Mouse (Mus musculus): ENCODE data around the gene Itgb6. TPM values are rescaled to one million over a fixed set of nuclear protein-coding genes. Genes with fewer than 3 reads are reported as not detected.

Itgb6 gene
- total and polyA plus RNA-seq, 3 experiments = not detected

GRCm38 (mm10) chr2:60613857-60614228, 108.6 kb downstream of the Itgb6 start:
- Histone ChIP-seq H3K4me1 (ENCODE audit: control insufficient read depth in 1 of 2, insufficient read depth in 2 of 2) (no peaks in the 10 kb centered on the region), H3K4me2 (ENCODE audit: insufficient read depth, low read depth, poor library complexity, severe bottlenecking) (no peak overlapping the region), H3K27me3 (replicated peaks) (no peaks in the 10 kb centered on the region), H3K9ac (ENCODE audit: insufficient read depth, low read depth) (no peak overlapping the region), H3K27ac (ENCODE audit: insufficient read depth, low read depth) (no peak overlapping the region), H3K4me3 (replicated peaks in 1 of 3; ENCODE audit: low read depth in 2 of 3, low read length in 2 of 3, poor library complexity in 1 of 3) (no peak overlapping the region), H3K36me3 (replicated peaks in 1 of 2; ENCODE audit: control insufficient read depth in 1 of 2, insufficient read depth in 1 of 2, low read length in 1 of 2) (no peaks in the 10 kb centered on the region), H3K79me2 (replicated peaks; ENCODE audit: control insufficient read depth, extremely low read depth, insufficient read depth, poor library complexity, severe bottlenecking) (no peaks in the 10 kb centered on the region), H3K9me3 (replicated peaks; ENCODE audit: low read length) (no peaks in the 10 kb centered on the region)
- no peak for DNase-seq (ENCODE audit: extremely low read depth)
- dilution Hi-C loops (cut with MboI; ENCODE audit: extremely low pct_ligation_motif_present, extremely low pct_unique_long_range_greater_than_20kb, low sequenced_read_pairs) = no loop called here
- in situ Hi-C loops (cut with MboI; ENCODE audit: low pct_ligation_motif_present, low pct_unique_long_range_greater_than_20kb, low sequenced_read_pairs) = no loop called here
- TF ChIP-seq HCFC1 (IDR thresholded peaks at IDR 0.05; ENCODE audit: low read depth, low read length) (no peak), ZNF384 (IDR thresholded peaks at IDR 0.05; ENCODE audit: low read depth, low read length) (no peak), NRF1 (IDR thresholded peaks at IDR 0.05; ENCODE audit: low read depth, low read length) (no peak), MXI1 (IDR thresholded peaks at IDR 0.05; ENCODE audit: low read depth, low read length) (no peak), RCOR1 (conservative IDR thresholded peaks at IDR 0.05; ENCODE audit: low read depth, low read length) (no peak), POLR2A (IDR thresholded peaks at IDR 0.05; ENCODE audit: low read depth, low read length) (no peak)

- Histone ChIP-seq H3K36me3 (replicated peaks in 1 of 2; ENCODE audit: control insufficient read depth in 1 of 2, insufficient read depth in 1 of 2, low read length in 1 of 2) (no peaks in the 10 kb centered on the region), H3K4me1 (ENCODE audit: control insufficient read depth in 1 of 2, insufficient read depth in 2 of 2) (no peaks in the 10 kb centered on the region), H3K4me3 (replicated peaks in 1 of 3; ENCODE audit: low read depth in 2 of 3, low read length in 2 of 3, poor library complexity in 1 of 3) (no peak overlapping the region), H3K79me2 (replicated peaks; ENCODE audit: control insufficient read depth, extremely low read depth, insufficient read depth, poor library complexity, severe bottlenecking) (no peaks in the 10 kb centered on the region), H3K9me3 (replicated peaks; ENCODE audit: low read length) (no peaks in the 10 kb centered on the region), H3K27ac (ENCODE audit: insufficient read depth, low read depth) (no peak overlapping the region), H3K9ac (ENCODE audit: insufficient read depth, low read depth) (no peak overlapping the region), H3K4me2 (ENCODE audit: insufficient read depth, low read depth, poor library complexity, severe bottlenecking) (no peak overlapping the region), H3K27me3 (replicated peaks) (no peaks in the 10 kb centered on the region)
- no peak for DNase-seq (ENCODE audit: extremely low read depth)
- TF ChIP-seq CTCF (conservative IDR thresholded peaks at IDR 0.05 in 1 of 2, IDR thresholded peaks at IDR 0.05 in 1 of 2; ENCODE audit: low read depth in 2 of 2, low read length in 2 of 2) (no peak), EP300 (IDR thresholded peaks at IDR 0.05; ENCODE audit: low read length) (no peak), BHLHE40 (IDR thresholded peaks at IDR 0.05; ENCODE audit: low read depth, low read length) (no peak), MAFK (IDR thresholded peaks at IDR 0.05; ENCODE audit: insufficient replicate concordance, low read length) (no peak), ELF1 (IDR thresholded peaks at IDR 0.05; ENCODE audit: low read depth, low read length) (no peak), MYC (IDR thresholded peaks at IDR 0.05; ENCODE audit: low read depth, low read length) (no peak), IRF4 (IDR thresholded peaks at IDR 0.05; ENCODE audit: low read depth, low read length) (no peak), POLR2AphosphoS2 (IDR thresholded peaks at IDR 0.05; ENCODE audit: low read depth, low read length) (no peak), USF2 (conservative IDR thresholded peaks at IDR 0.05; ENCODE audit: low read depth, low read length) (no peak)
- in situ Hi-C loops (cut with MboI; ENCODE audit: low pct_ligation_motif_present, low pct_unique_long_range_greater_than_20kb, low sequenced_read_pairs) (no loop called here), dilution Hi-C loops (cut with MboI; ENCODE audit: extremely low pct_ligation_motif_present, extremely low pct_unique_long_range_greater_than_20kb, low sequenced_read_pairs) (no loop called here)
These were observed 109.3 kb downstream of the Itgb6 start for GRCm38 (mm10) chr2:60612906-60613856.

All from CH12.LX (cell line).